Mouse (Mus musculus) kidney, embryonic 14.5 days (tissue): ENCODE results near the gene Mfsd11. TPM values are rescaled to one million over a fixed set of nuclear protein-coding genes. Genes with fewer than 3 reads are reported as not detected.

Source experiments
- ATAC-seq: fragments of 200-750 bp; cut with Nextera tagmentation; 2 replicates; pipeline ENCODE4 v1.8.0; 2017; ENCODE audit warnings: moderate number of reproducible peaks, mild to moderate bottlenecking, moderate TSS enrichment, moderate library complexity; ENCODE audit not compliant: low FRiP score, low TSS enrichment
- H3K27ac ChIP-seq: fragments of 300-500 bp; sonication (generic); 2 replicates; pipeline ENCODE4 v1.5.1; 2014; ENCODE audit warnings: low read depth, mild to moderate bottlenecking, low read length, moderate library complexity, mixed read lengths
- H3K27me3 ChIP-seq: fragments of 300-500 bp; sonication (generic); 2 replicates; pipeline ENCODE4 v1.6.1; 2014; ENCODE audit warnings: mild to moderate bottlenecking, low read length; ENCODE audit not compliant: control insufficient read depth, insufficient read depth
- H3K36me3 ChIP-seq: fragments of 300-500 bp; sonication (generic); 2 replicates; pipeline ENCODE4 v1.6.1; 2014; ENCODE audit warnings: low read length, mixed read lengths; ENCODE audit not compliant: control insufficient read depth, insufficient read depth
- H3K4me1 ChIP-seq: fragments of 300-500 bp; sonication (generic); 2 replicates; pipeline ENCODE4 v1.6.1; 2014; ENCODE audit warnings: low read length, mixed read lengths; ENCODE audit not compliant: control insufficient read depth, insufficient read depth
- H3K4me2 ChIP-seq: fragments of 300-500 bp; sonication (generic); replicated peaks from 2 replicates; pipeline ENCODE4 v1.6.1; 2014; ENCODE audit warnings: low read depth, mild to moderate bottlenecking, low read length
- H3K4me3 ChIP-seq: fragments of 300-500 bp; sonication (generic); 2 replicates; pipeline ENCODE4 v1.5.1; 2014; ENCODE audit warnings: mild to moderate bottlenecking, low read length
- H3K9ac ChIP-seq: fragments of 300-500 bp; sonication (generic); 2 replicates; pipeline ENCODE4 v1.6.1; 2014; ENCODE audit warnings: low read depth, mild to moderate bottlenecking, low read length, moderate library complexity
- H3K9me3 ChIP-seq: fragments of 300-500 bp; sonication (generic); 2 replicates; pipeline ENCODE4 v1.6.1; 2016; ENCODE audit warnings: low read length; ENCODE audit not compliant: control insufficient read depth
- WGBS: fragments of 180-500 bp; shearing (Covaris S2); extraction: QIAGEN DNeasy Blood & Tissue Kit; methylation state at CpG from one replicate; pipeline ENCODE4 v1.1.7; 2014; 5-methylcytosine and 5-hydroxymethylcytosine counted together
- polyA plus RNA-seq: library from polyadenylated mRNA; unstranded; fragments of >200 nt; fragmentation: Nextera tagmentation; extraction: Ambion mirVana; gene quantifications from 2 replicates; pipeline ENCODE4 v1.2.1, GENCODE M21; 2014

Mfsd11 gene
- polyA plus RNA-seq, 1 experiment from 2014 or later: 35.0 TPM

DNA sequence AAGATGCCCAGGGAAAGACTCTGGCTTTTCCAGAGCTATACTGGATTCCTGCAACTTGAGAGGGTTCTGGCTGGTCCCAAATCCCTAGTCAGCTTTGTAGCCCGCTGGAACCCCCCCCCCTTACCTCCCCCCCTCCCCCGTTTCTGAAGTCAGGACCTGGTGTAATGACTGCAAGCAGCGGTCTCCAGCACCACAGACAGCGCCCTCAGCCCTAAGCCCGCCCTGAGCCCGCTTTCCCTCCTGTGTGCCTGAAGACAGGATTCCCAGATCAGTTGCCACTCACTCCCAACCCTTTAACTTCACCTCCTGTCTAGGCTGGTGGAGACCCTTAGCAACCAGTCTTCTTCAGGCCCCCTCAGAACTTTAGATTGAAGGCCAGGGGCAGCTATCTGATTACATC is 68.5 kb downstream of the Mfsd11 start:
- Histone ChIP-seq H3K4me2 (no peak overlapping the region), H3K36me3 (no peaks in the 10 kb centered on the region), H3K9me3 (no peaks in the 10 kb centered on the region), H3K9ac (no peak overlapping the region), H3K4me3 (no peak overlapping the region), H3K4me1 (peaks cover 9% of the 10 kb centered on the region; the same call in 1 of the 2 replicates), H3K27me3 (peaks cover 49% of the 10 kb centered on the region), H3K27ac (no peak overlapping the region)
- no peak for ATAC-seq
- under 1% methylated on average over 6 of the region's 6 CpGs for WGBS

GRCm38 (mm10) chr11:116922058-116922457 is 69.8 kb downstream of the Mfsd11 start:
- H3K4me3 ChIP-seq: no peak overlapping the region
- H3K27ac ChIP-seq: no peak overlapping the region
- H3K36me3 ChIP-seq: no peaks in the 10 kb centered on the region
- peaks cover 44% of the 10 kb centered on the region for H3K27me3 ChIP-seq
- no peak overlapping the region for H3K4me2 ChIP-seq
- H3K4me1 ChIP-seq: peaks cover 9% of the 10 kb centered on the region; the same call in 1 of the 2 replicates
- WGBS: 61% methylated on average over 7 of the region's 7 CpGs
- no peaks in the 10 kb centered on the region for H3K9me3 ChIP-seq
- no peak overlapping the region for H3K9ac ChIP-seq
- no peak for ATAC-seq

Other genes with a start within 250 kb of the Mfsd11 start
- gene Rhbdf2, start 225.4 kb upstream of the Mfsd11 start, polyA plus RNA-seq: 5.4 and 7.2 TPM in 2 replicates
- gene Prcd, start 198.9 kb upstream of the Mfsd11 start, polyA plus RNA-seq: 1.1 and 1.4 TPM in 2 replicates
- gene Cygb, start 198.1 kb upstream of the Mfsd11 start, polyA plus RNA-seq: 11.0 and 11.3 TPM in 2 replicates
- not detected in 2 replicates for gene St6galnac1, start 76.9 kb upstream of the Mfsd11 start, polyA plus RNA-seq
- 11.1 and 16.0 TPM in 2 replicates for gene Mxra7, start 24.4 kb upstream of the Mfsd11 start, polyA plus RNA-seq
- gene Mettl23, start 9.2 kb upstream of the Mfsd11 start, polyA plus RNA-seq: 56.5 and 64.6 TPM in 2 replicates
- gene Jmjd6, start 9.0 kb upstream of the Mfsd11 start, polyA plus RNA-seq: 68.6 and 72.7 TPM in 2 replicates
- gene Srsf2, start 654 bp downstream of the Mfsd11 start, polyA plus RNA-seq: 981 and 1,041 TPM in 2 replicates
- 0.21 and 0.23 TPM in 2 replicates for gene Mgat5b, start 66.4 kb downstream of the Mfsd11 start, polyA plus RNA-seq